ENCODE assay signal across 8 mouse cellular contexts in the genomic region with DNA sequence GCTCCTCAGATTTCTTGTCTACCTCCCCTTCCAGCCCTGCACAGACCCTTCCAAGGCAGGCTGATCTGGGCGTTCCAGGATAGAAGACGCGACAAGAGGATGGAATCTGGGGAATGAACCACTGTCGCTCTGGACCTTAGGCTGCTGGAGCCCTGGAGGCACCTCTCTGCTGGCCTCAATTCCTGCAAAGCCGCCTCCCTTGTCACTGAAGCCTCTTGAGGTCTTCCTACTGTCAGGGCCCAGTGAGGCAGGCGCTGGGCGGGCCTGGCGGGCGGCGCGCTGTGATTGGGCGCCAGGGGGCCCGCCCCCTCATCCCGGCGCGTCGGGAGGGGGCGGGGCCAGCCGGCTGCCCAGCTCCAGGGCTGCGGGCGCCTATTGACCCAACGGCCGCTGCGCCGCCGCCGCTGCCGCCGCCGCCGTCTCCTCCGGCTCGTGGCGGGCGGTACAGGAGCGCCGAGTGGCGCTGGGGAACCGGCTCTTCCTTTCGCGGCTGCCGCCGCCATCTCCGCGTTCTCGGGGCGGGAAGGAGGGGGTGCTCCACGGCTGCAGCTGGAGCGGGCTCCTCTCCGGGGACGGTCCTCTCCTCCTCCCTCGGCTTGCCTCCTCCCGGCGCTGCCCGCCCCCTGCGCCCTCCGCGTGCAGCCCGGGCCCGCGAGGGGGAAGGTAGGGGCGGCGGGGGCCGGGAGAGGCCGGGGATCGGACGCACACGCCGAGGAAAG. TPM values are rescaled to one million over a fixed set of nuclear protein-coding genes. Genes with fewer than 3 reads are reported as not detected.
DNase-seq lines count a peak whose midpoint lies in the region; ATAC-seq lines count a peak whose summit lies in the region.

TSS of gene Man2a1 (plus strand) at position 365 of the 719 bp plus-strand sequence.

- peak; percentile 96 for DNase-seq in adrenal gland, adult 2 months
- peak; percentile 95 for DNase-seq in embryo, embryonic 11 days
- DNase-seq in gastrocnemius, postnatal 25 days: peak; percentile 92
- peak; percentile 88 for DNase-seq in intestine, embryonic 14.5 days (ENCODE audit: low spot score)
- peak; percentile 77 to 92 for DNase-seq in left cerebral cortex, postnatal 10 days (ENCODE audit: extremely low spot score in 1 of 2, low spot score in 2 of 2)
- peak; percentile 90 to 91 for DNase-seq in right cerebral cortex, postnatal 10 days (ENCODE audit: low spot score in 2 of 2)
- DNase-seq in urinary bladder, postnatal 25 days (ENCODE audit: low spot score): peak; percentile 84

- peak within 1 kb of the TSS; percentile 96 for H3K27ac ChIP-seq in intestine, embryonic 14.5 days (ENCODE audit: low read depth)

- H3K4me3 ChIP-seq in intestine, embryonic 14.5 days (ENCODE audit: low read depth, low read length): peak within 1 kb of the TSS; percentile 86

- no peaks in the 10 kb centered on the region for H3K27me3 ChIP-seq in intestine, embryonic 14.5 days (replicated peaks; ENCODE audit: control insufficient read depth, insufficient read depth, low read length)

- peak within 1 kb of the TSS; percentile 86 for H3K9ac ChIP-seq in intestine, embryonic 14.5 days (ENCODE audit: low read length)

- WGBS in intestine, embryonic 14.5 days: under 1% methylated on average over 49 of the region's 69 CpGs

- intact Hi-C loops in left cerebral cortex, postnatal 10 days (cut with DNase I): loop anchor here (10.0 kb wide), 1 partner anchor 954 kb away; no protein-coding TSS in a partner anchor

- H3K4me2 ChIP-seq in intestine, embryonic 14.5 days (ENCODE audit: low read length): peak within 1 kb of the TSS; percentile 81

- ATAC-seq in intestine, embryonic 14.5 days (replicated peaks; ENCODE audit: low FRiP score, low TSS enrichment, low read depth): peak; percentile 94
- ATAC-seq in megakaryocyte progenitor cell, adult 5-6 weeks (replicated peaks; ENCODE audit: poor library complexity): peak; percentile 76

- no peaks in the 10 kb centered on the region for H3K36me3 ChIP-seq in intestine, embryonic 14.5 days (ENCODE audit: control insufficient read depth, insufficient read depth, low read length)

- H3K9me3 ChIP-seq in intestine, embryonic 14.5 days (ENCODE audit: control insufficient read depth, low read length): no peaks in the 10 kb centered on the region

- peaks cover 28% of the 10 kb centered on the region for H3K4me1 ChIP-seq in intestine, embryonic 14.5 days (replicated peaks; ENCODE audit: control insufficient read depth, insufficient read depth, low read length)

RNA-seq across cellular contexts. Expression of gene Man2a1, which starts in this region (rescaled TPM):
- 100 to 1,000 TPM; 120 to 175 TPM for total RNA-seq in adrenal gland, adult 2 months (2021)
- polyA plus RNA-seq in adrenal gland, adult 2 months (2012; rRNA removed): 18.0 and 22.0 TPM in 2 replicates
- total RNA-seq in gastrocnemius, postnatal 25 days (2021): 10 to 100 TPM in 1 of 2 experiments, 1 to 10 TPM in 1; 8.9 to 10.6 TPM
- polyA plus RNA-seq in intestine, embryonic 14.5 days (2014; fragmentation: Nextera tagmentation; extraction: Ambion mirVana): 12.6 and 12.8 TPM in 2 replicates
- 10 to 100 TPM; 20.3 to 20.5 TPM for total RNA-seq in left cerebral cortex, postnatal 10 days (2021)
- 31.5 and 34.7 TPM in 2 replicates for total RNA-seq in megakaryocyte progenitor cell, adult 5-6 weeks (2015)
- total RNA-seq in megakaryocyte progenitor cell, adult 5-6 weeks (2017): 32.9 and 35.3 TPM in 2 replicates

Comparison
In these comparisons a context has a peak if more than half of its experiments do, and no peak if none do; other contexts are left out.
1. Peak in every context shown above with its lines: DNase-seq, ATAC-seq, H3K4me3 ChIP-seq and H3K27ac ChIP-seq.